Mouse (Mus musculus): ENCODE measurements around the gene Clcn7. TPM values are rescaled to one million over a fixed set of nuclear protein-coding genes. Genes with fewer than 3 reads are reported as not detected.

Gene Clcn7
- 15.9 and 18.5 TPM in 2 replicates for polyA plus RNA-seq (2012)

GRCm38 (mm10) chr17:25133275-25133698 lies at the start of gene Clcn7:
Clcn7 (plus strand) TSS chr17:25133391.
- TF ChIP-seq GATA1 (IDR thresholded peaks at IDR 0.05; ENCODE audit: low read length) = no peak

GRCm38 (mm10) chr17:25083444-25083931 lies 49.7 kb upstream of the Clcn7 start, which contains the start of gene Tmem204:
Tmem204 (minus strand) TSS chr17:25083591.
- TF ChIP-seq GATA1 (IDR thresholded peaks at IDR 0.05; ENCODE audit: low read length) = no peak

GRCm38 (mm10) chr17:25084835-25085385 lies 48.3 kb upstream of the Clcn7 start:
- TF ChIP-seq GATA1 (IDR thresholded peaks at IDR 0.05; ENCODE audit: low read length) = no peak

GRCm38 (mm10) chr17:25086724-25087123 lies 46.5 kb upstream of the Clcn7 start:
- no peak for TF ChIP-seq GATA1 (IDR thresholded peaks at IDR 0.05; ENCODE audit: low read length)

GRCm38 (mm10) chr17:25089158-25089557 lies 44.0 kb upstream of the Clcn7 start:
- TF ChIP-seq GATA1 (IDR thresholded peaks at IDR 0.05; ENCODE audit: low read length) = no peak

GRCm38 (mm10) chr17:25090450-25090849 lies 42.7 kb upstream of the Clcn7 start:
- TF ChIP-seq GATA1 (IDR thresholded peaks at IDR 0.05; ENCODE audit: low read length) = no peak

GRCm38 (mm10) chr17:25096221-25096620 lies 37.0 kb upstream of the Clcn7 start:
- TF ChIP-seq GATA1 (IDR thresholded peaks at IDR 0.05; ENCODE audit: low read length) = no peak

- TF ChIP-seq GATA1 (IDR thresholded peaks at IDR 0.05; ENCODE audit: low read length) = no peak
These were observed 33.1 kb upstream of the Clcn7 start for GRCm38 (mm10) chr17:25100052-25100451.

- TF ChIP-seq GATA1 (IDR thresholded peaks at IDR 0.05; ENCODE audit: low read length) = no peak
These were observed 31.9 kb upstream of the Clcn7 start for GRCm38 (mm10) chr17:25101338-25101737.

GRCm38 (mm10) chr17:25107786-25108185 lies 25.4 kb upstream of the Clcn7 start:
- no peak for TF ChIP-seq GATA1 (IDR thresholded peaks at IDR 0.05; ENCODE audit: low read length)

GRCm38 (mm10) chr17:25109578-25109977 lies 23.6 kb upstream of the Clcn7 start:
- no peak for TF ChIP-seq GATA1 (IDR thresholded peaks at IDR 0.05; ENCODE audit: low read length)

GRCm38 (mm10) chr17:25110590-25110989 lies 22.6 kb upstream of the Clcn7 start:
- no peak for TF ChIP-seq GATA1 (IDR thresholded peaks at IDR 0.05; ENCODE audit: low read length)

- no peak for TF ChIP-seq GATA1 (IDR thresholded peaks at IDR 0.05; ENCODE audit: low read length)
These were observed 22.0 kb upstream of the Clcn7 start for GRCm38 (mm10) chr17:25111220-25111619.

GRCm38 (mm10) chr17:25111739-25112422 lies 21.3 kb upstream of the Clcn7 start:
- no peak for TF ChIP-seq GATA1 (IDR thresholded peaks at IDR 0.05; ENCODE audit: low read length)

GRCm38 (mm10) chr17:25112423-25112810 lies 20.8 kb upstream of the Clcn7 start:
- TF ChIP-seq GATA1 (IDR thresholded peaks at IDR 0.05; ENCODE audit: low read length) = no peak

- no peak for TF ChIP-seq GATA1 (IDR thresholded peaks at IDR 0.05; ENCODE audit: low read length)
These were observed 18.1 kb upstream of the Clcn7 start for GRCm38 (mm10) chr17:25114908-25115645.

All from G1E-ER4 (cell line).